Mouse (Mus musculus) lung, embryonic 14.5 days (tissue): ENCODE data around the gene Cxadr. TPM values are rescaled to one million over a fixed set of nuclear protein-coding genes. Genes with fewer than 3 reads are reported as not detected.
A peak's percentile ranks its signal among the peaks of the same experiment; 100 is the strongest.
"Not testable (repeated sequence)": the region's sequence is repeated elsewhere in the genome, so short reads cannot be mapped to it uniquely, and the experiment has no call there.

Experiments used
- ATAC-seq: fragments of 200-750 bp; cut with Nextera tagmentation; 2 replicates; pipeline ENCODE4 v1.8.0; 2017; ENCODE audit warnings: mild to moderate bottlenecking, moderate TSS enrichment, moderate library complexity; ENCODE audit not compliant: insufficient read depth
- DNase-seq: peaks from one replicate; pipeline ENCODE4 v3.0.0-alpha.2; 2015
- H3K27ac ChIP-seq: fragments of 300-500 bp; sonication (generic); 2 replicates; pipeline ENCODE4 v1.5.1; 2014; ENCODE audit warnings: low read depth, mild to moderate bottlenecking, moderate library complexity
- H3K27me3 ChIP-seq: fragments of 300-500 bp; sonication (generic); 2 replicates; pipeline ENCODE4 v1.6.1; 2014; ENCODE audit warnings: low read length, control low read depth; ENCODE audit not compliant: insufficient read depth
- H3K36me3 ChIP-seq: fragments of 300-500 bp; sonication (generic); 2 replicates; pipeline ENCODE4 v1.6.1; 2014; ENCODE audit warnings: control low read depth; ENCODE audit not compliant: insufficient read depth
- H3K4me1 ChIP-seq: fragments of 300-500 bp; sonication (generic); 2 replicates; pipeline ENCODE4 v1.6.1; 2014; ENCODE audit warnings: antibody characterized with exemption, control low read depth; ENCODE audit not compliant: insufficient read depth
- H3K4me2 ChIP-seq: fragments of 300-500 bp; sonication (generic); 2 replicates; pipeline ENCODE4 v1.6.1; 2014; ENCODE audit warnings: mild to moderate bottlenecking
- H3K4me3 ChIP-seq: fragments of 300-500 bp; sonication (generic); 2 replicates; pipeline ENCODE4 v1.5.1; 2014; ENCODE audit warnings: low read depth, low read length
- H3K9ac ChIP-seq: fragments of 300-500 bp; sonication (generic); 2 replicates; pipeline ENCODE4 v1.6.1; 2014
- H3K9me3 ChIP-seq: fragments of 300-500 bp; sonication (generic); 2 replicates; pipeline ENCODE4 v1.6.1; 2016; ENCODE audit warnings: low read depth, low read length, control low read depth
- CTCF ChIP-seq: IDR thresholded peaks from 2 replicates; pipeline ENCODE4 v1.5.1; 2016; ENCODE audit warnings: antibody characterized with exemption, low read depth
- WGBS: fragments of 180-500 bp; shearing (Covaris S2); extraction: QIAGEN DNeasy Blood & Tissue Kit; methylation state at CpG from one replicate; pipeline ENCODE4 v1.1.7; 2014; 5-methylcytosine and 5-hydroxymethylcytosine counted together
- polyA plus RNA-seq: library from polyadenylated mRNA; unstranded; fragments of >200 nt; fragmentation: Nextera tagmentation; extraction: Ambion mirVana; gene quantifications from 2 replicates; pipeline ENCODE4 v1.2.1, GENCODE M21; 2014

Gene Cxadr
- polyA plus RNA-seq, 1 experiment from 2014 or later = 20.2 TPM

- no peak for TF ChIP-seq CTCF
- WGBS = 91% methylated on average over 5 of the region's 5 CpGs
- no peak overlapping the region for H3K27ac ChIP-seq
- ATAC-seq (no peak), DNase-seq (no peak)
- no peak overlapping the region for H3K4me2 ChIP-seq
- H3K27me3 ChIP-seq = no peaks in the 10 kb centered on the region
- H3K4me1 ChIP-seq = no peaks in the 10 kb centered on the region
- no peaks in the 10 kb centered on the region for H3K9me3 ChIP-seq
- H3K4me3 ChIP-seq = no peak overlapping the region
- no peaks in the 10 kb centered on the region for H3K36me3 ChIP-seq
- no peak overlapping the region for H3K9ac ChIP-seq
These were observed 41.5 kb downstream of the Cxadr start for GRCm38 (mm10) chr16:78342767-78343166.

GRCm38 (mm10) chr16:78343792-78344191 is 42.5 kb downstream of the Cxadr start:
- H3K4me2 ChIP-seq = no peak overlapping the region
- TF ChIP-seq CTCF = no peak
- WGBS = 49% methylated on average over 6 of the region's 6 CpGs
- no peaks in the 10 kb centered on the region for H3K36me3 ChIP-seq
- H3K4me3 ChIP-seq = no peak overlapping the region
- ATAC-seq (peak; percentile 44; the same call in 1 of the 2 replicates), DNase-seq (peak; percentile 67)
- no peaks in the 10 kb centered on the region for H3K9me3 ChIP-seq
- H3K9ac ChIP-seq = no peak overlapping the region
- no peaks in the 10 kb centered on the region for H3K4me1 ChIP-seq
- H3K27ac ChIP-seq = peak overlapping the region; percentile 21
- H3K27me3 ChIP-seq = no peaks in the 10 kb centered on the region

GRCm38 (mm10) chr16:78346662-78347327 is 45.5 kb downstream of the Cxadr start:
- TF ChIP-seq CTCF = peak; percentile 37
- H3K9ac ChIP-seq = no peak overlapping the region
- H3K4me2 ChIP-seq = no peak overlapping the region
- ATAC-seq (no peak), DNase-seq (peak; percentile 51)
- no peaks in the 10 kb centered on the region for H3K9me3 ChIP-seq
- no peak overlapping the region for H3K4me3 ChIP-seq
- H3K4me1 ChIP-seq = no peaks in the 10 kb centered on the region
- no peaks in the 10 kb centered on the region for H3K27me3 ChIP-seq
- no peak overlapping the region for H3K27ac ChIP-seq
- H3K36me3 ChIP-seq = peaks cover 12% of the 10 kb centered on the region; the same call in 1 of the 2 replicates
- 67% methylated on average over 2 of the region's 2 CpGs for WGBS

- H3K4me2 ChIP-seq = no peak overlapping the region
- H3K4me1 ChIP-seq = no peaks in the 10 kb centered on the region
- ATAC-seq (peak; percentile 54; the same call in 1 of the 2 replicates), DNase-seq (peak; percentile 28)
- H3K4me3 ChIP-seq = no peak overlapping the region
- 47% methylated on average over 13 of the region's 13 CpGs for WGBS
- H3K9me3 ChIP-seq = no peaks in the 10 kb centered on the region
- H3K36me3 ChIP-seq = peaks cover 12% of the 10 kb centered on the region; the same call in 1 of the 2 replicates
- H3K9ac ChIP-seq = no peak overlapping the region
- no peaks in the 10 kb centered on the region for H3K27me3 ChIP-seq
- peak overlapping the region; percentile 20; the same call in 1 of the 2 replicates for H3K27ac ChIP-seq
- TF ChIP-seq CTCF = no peak
These were observed 46.1 kb downstream of the Cxadr start for GRCm38 (mm10) chr16:78347328-78347926.

GRCm38 (mm10) chr16:78357757-78358156 is 56.5 kb downstream of the Cxadr start:
- WGBS = 92% methylated on average over 3 of the region's 3 CpGs
- DNase-seq (peak; percentile 24), ATAC-seq (no peak)
- no peaks in the 10 kb centered on the region for H3K27me3 ChIP-seq
- no peak overlapping the region for H3K4me2 ChIP-seq
- no peak overlapping the region for H3K9ac ChIP-seq
- peak; percentile 47 for TF ChIP-seq CTCF
- peaks cover 39% of the 10 kb centered on the region for H3K36me3 ChIP-seq
- no peaks in the 10 kb centered on the region for H3K4me1 ChIP-seq
- no peaks in the 10 kb centered on the region for H3K9me3 ChIP-seq
- H3K27ac ChIP-seq = no peak overlapping the region
- no peak overlapping the region for H3K4me3 ChIP-seq

GRCm38 (mm10) chr16:78361466-78361865 is 60.2 kb downstream of the Cxadr start:
- Histone ChIP-seq H3K9ac (no peak overlapping the region), H3K9me3 (no peaks in the 10 kb centered on the region), H3K4me1 (no peaks in the 10 kb centered on the region), H3K4me3 (no peak overlapping the region), H3K36me3 (peaks cover 69% of the 10 kb centered on the region), H3K27ac (no peak overlapping the region), H3K27me3 (no peaks in the 10 kb centered on the region), H3K4me2 (no peak overlapping the region)
- no peak for TF ChIP-seq CTCF
- 88% methylated on average over 4 of the region's 4 CpGs for WGBS
- DNase-seq = no peak
- ATAC-seq = no peak

GRCm38 (mm10) chr16:78364554-78364953 is 63.3 kb downstream of the Cxadr start:
- H3K4me1 ChIP-seq, H3K9ac ChIP-seq, H3K4me3 ChIP-seq, DNase-seq, H3K9me3 ChIP-seq, H3K27ac ChIP-seq, H3K4me2 ChIP-seq, H3K27me3 ChIP-seq, ATAC-seq: not testable (repeated sequence)
- 91% methylated on average over 9 of the region's 9 CpGs for WGBS
- H3K36me3 ChIP-seq = peaks cover 68% of the 10 kb centered on the region
